Mouse (Mus musculus) hindlimb bud, embryonic 11.5 days (tissue): ENCODE data around the gene Mapkap1.
"Not testable (repeated sequence)": the region's sequence is repeated elsewhere in the genome, so short reads cannot be mapped to it uniquely, and the experiment has no call there.

Source experiments
- DNase-seq: peaks from one replicate; pipeline ENCODE4 v3.0.0-alpha.2; 2012; ENCODE audit warnings: low read depth, low spot score; ENCODE audit errors: extremely low spot score

Gene Mapkap1

GRCm38 (mm10) chr2:34431701-34432372 lies 25.3 kb downstream of the Mapkap1 start:
- no peak for DNase-seq

GRCm38 (mm10) chr2:34432887-34433286 lies 26.3 kb downstream of the Mapkap1 start:
- not testable (repeated sequence) for DNase-seq

GRCm38 (mm10) chr2:34436321-34436720 lies 29.8 kb downstream of the Mapkap1 start:
- no peak for DNase-seq

- no peak for DNase-seq
These were observed 42.2 kb downstream of the Mapkap1 start for GRCm38 (mm10) chr2:34448756-34449155.

GRCm38 (mm10) chr2:34462490-34462889 lies 55.9 kb downstream of the Mapkap1 start:
- no peak for DNase-seq

GRCm38 (mm10) chr2:34468559-34469141 lies 62.1 kb downstream of the Mapkap1 start:
- DNase-seq = no peak

GRCm38 (mm10) chr2:34469324-34469723 lies 62.8 kb downstream of the Mapkap1 start:
- no peak for DNase-seq

- DNase-seq = no peak
These were observed 67.2 kb downstream of the Mapkap1 start for GRCm38 (mm10) chr2:34473775-34474174.

GRCm38 (mm10) chr2:34481401-34481800 lies 74.8 kb downstream of the Mapkap1 start:
- DNase-seq = no peak

- DNase-seq = no peak
These were observed 75.5 kb downstream of the Mapkap1 start for GRCm38 (mm10) chr2:34482102-34482501.

- no peak for DNase-seq
These were observed 76.0 kb downstream of the Mapkap1 start for GRCm38 (mm10) chr2:34482531-34482930.

GRCm38 (mm10) chr2:34487281-34487680 lies 80.7 kb downstream of the Mapkap1 start:
- DNase-seq = no peak

GRCm38 (mm10) chr2:34503975-34504730 lies 97.6 kb downstream of the Mapkap1 start:
- DNase-seq = no peak

GRCm38 (mm10) chr2:34506162-34506561 lies 99.6 kb downstream of the Mapkap1 start:
- not testable (repeated sequence) for DNase-seq

- DNase-seq = no peak
These were observed 103.3 kb downstream of the Mapkap1 start for GRCm38 (mm10) chr2:34509856-34510255.

- no peak for DNase-seq
These were observed 108.7 kb downstream of the Mapkap1 start for GRCm38 (mm10) chr2:34515263-34515662.

- no peak for DNase-seq
These were observed 111.5 kb downstream of the Mapkap1 start for GRCm38 (mm10) chr2:34518083-34518482.

- no peak for DNase-seq
These were observed 112.0 kb downstream of the Mapkap1 start for GRCm38 (mm10) chr2:34518526-34518925.

GRCm38 (mm10) chr2:34519525-34519924 lies 113.0 kb downstream of the Mapkap1 start:
- DNase-seq = no peak

GRCm38 (mm10) chr2:34521384-34521783 lies 114.8 kb downstream of the Mapkap1 start:
- no peak for DNase-seq

- DNase-seq = no peak
These were observed 120.2 kb downstream of the Mapkap1 start for GRCm38 (mm10) chr2:34526527-34527371.
